Mouse (Mus musculus) kidney, postnatal 0 days (tissue): ENCODE data around the gene Plod2. TPM values are rescaled to one million over a fixed set of nuclear protein-coding genes. Genes with fewer than 3 reads are reported as not detected.

Experiments used
- ATAC-seq: fragments of 200-750 bp; cut with Nextera tagmentation; replicated peaks from 2 replicates; pipeline ENCODE4 v1.8.0; 2017; ENCODE audit warnings: low read depth, moderate number of reproducible peaks, moderate TSS enrichment, moderate library complexity; ENCODE audit not compliant: low FRiP score
- DNase-seq: peaks from one replicate; pipeline ENCODE4 v3.0.0-alpha.2; 2016; ENCODE audit warnings: low spot score
- H3K27ac ChIP-seq: fragments of 300-500 bp; sonication (generic); 2 replicates; pipeline ENCODE4 v1.5.1; 2014; ENCODE audit warnings: mild to moderate bottlenecking
- H3K27me3 ChIP-seq: fragments of 300-500 bp; sonication (generic); 2 replicates; pipeline ENCODE4 v1.6.1; 2014; ENCODE audit warnings: low read length, mixed read lengths; ENCODE audit not compliant: insufficient read depth
- H3K36me3 ChIP-seq: fragments of 300-500 bp; sonication (generic); 2 replicates; pipeline ENCODE4 v1.6.1; 2014; ENCODE audit warnings: low read length, mixed read lengths; ENCODE audit not compliant: insufficient read depth
- H3K4me1 ChIP-seq: fragments of 300-500 bp; sonication (generic); replicated peaks from 2 replicates; pipeline ENCODE4 v1.6.1; 2014; ENCODE audit warnings: antibody characterized with exemption, low read length, mixed read lengths; ENCODE audit not compliant: insufficient read depth
- H3K4me2 ChIP-seq: fragments of 300-500 bp; sonication (generic); 2 replicates; pipeline ENCODE4 v1.6.1; 2014; ENCODE audit warnings: mild to moderate bottlenecking, low read length, moderate library complexity, mixed read lengths
- H3K4me3 ChIP-seq: fragments of 300-500 bp; sonication (generic); replicated peaks from 2 replicates; pipeline ENCODE4 v1.5.1; 2014; ENCODE audit warnings: low read depth, low read length
- H3K9ac ChIP-seq: fragments of 300-500 bp; sonication (generic); 2 replicates; pipeline ENCODE4 v1.6.1; 2014; ENCODE audit warnings: low read depth, low read length
- H3K9me3 ChIP-seq: fragments of 300-500 bp; sonication (generic); replicated peaks from 2 replicates; pipeline ENCODE4 v1.6.1; 2016; ENCODE audit warnings: low read length, inconsistent platforms, mixed read lengths
- CTCF ChIP-seq: IDR thresholded peaks from 2 replicates; pipeline ENCODE4 v1.5.1; 2016; ENCODE audit warnings: antibody characterized with exemption, low read depth, mild to moderate bottlenecking, moderate library complexity
- WGBS: fragments of 180-500 bp; shearing (Covaris S2); extraction: QIAGEN DNeasy Blood & Tissue Kit; methylation state at CpG from one replicate; pipeline ENCODE4 v1.1.7; 2014; 5-methylcytosine and 5-hydroxymethylcytosine counted together
- polyA plus RNA-seq: library from polyadenylated mRNA; unstranded; fragments of >200 nt; fragmentation: Nextera tagmentation; extraction: Ambion mirVana; gene quantifications from 2 replicates; pipeline ENCODE4 v1.2.1, GENCODE M21; 2015

The Plod2 gene
- polyA plus RNA-seq, 1 experiment from 2014 or later = 37.1 TPM

GRCm38 (mm10) chr9:92549811-92550490 lies 7.9 kb downstream of the Plod2 start:
- no peaks in the 10 kb centered on the region for H3K9me3 ChIP-seq
- no peak for DNase-seq

GRCm38 (mm10) chr9:92550981-92551380 lies 9.0 kb downstream of the Plod2 start:
- DNase-seq (no peak), ATAC-seq (no peak)
- Histone ChIP-seq H3K27me3 (no peaks in the 10 kb centered on the region), H3K27ac (no peak overlapping the region), H3K4me3 (no peak overlapping the region), H3K4me1 (peaks cover 19% of the 10 kb centered on the region), H3K36me3 (0 out of 2 replicates have a peak, but pooled peaks cover 2% of the 10 kb centered on the region), H3K4me2 (no peak overlapping the region), H3K9me3 (no peaks in the 10 kb centered on the region), H3K9ac (no peak overlapping the region)
- 46% methylated on average over 2 of the region's 2 CpGs for WGBS
- TF ChIP-seq CTCF = no peak

More at GRCm38 (mm10) chr9:92549811-92550490, 7.9 kb downstream of the Plod2 start:
- no peak for ATAC-seq
- no peak overlapping the region for H3K4me2 ChIP-seq
- 0 out of 2 replicates have a peak, but pooled peaks cover 2% of the 10 kb centered on the region for H3K36me3 ChIP-seq
- H3K4me1 ChIP-seq = peaks cover 24% of the 10 kb centered on the region
- H3K9ac ChIP-seq = no peak overlapping the region
- H3K27me3 ChIP-seq = no peaks in the 10 kb centered on the region
- H3K4me3 ChIP-seq = no peak overlapping the region
- no peak for TF ChIP-seq CTCF
- WGBS = 76% methylated on average over 11 of the region's 11 CpGs
- H3K27ac ChIP-seq = no peak overlapping the region

- H3K4me3 ChIP-seq = no peak overlapping the region
- H3K9ac ChIP-seq = no peak overlapping the region
- H3K36me3 ChIP-seq = 0 out of 2 replicates have a peak, but pooled peaks cover 2% of the 10 kb centered on the region
- ATAC-seq = no peak
- 65% methylated on average over 4 of the region's 4 CpGs for WGBS
- H3K4me1 ChIP-seq = peaks cover 16% of the 10 kb centered on the region
- TF ChIP-seq CTCF = no peak
- H3K4me2 ChIP-seq = no peak overlapping the region
- no peak overlapping the region for H3K27ac ChIP-seq
- DNase-seq = no peak
- no peaks in the 10 kb centered on the region for H3K27me3 ChIP-seq
- H3K9me3 ChIP-seq = no peaks in the 10 kb centered on the region
These were observed 9.6 kb downstream of the Plod2 start for GRCm38 (mm10) chr9:92551666-92552065.

GRCm38 (mm10) chr9:92552691-92553090 lies 10.7 kb downstream of the Plod2 start:
- H3K4me3 ChIP-seq = no peak overlapping the region
- H3K9ac ChIP-seq = no peak overlapping the region
- H3K27me3 ChIP-seq = no peaks in the 10 kb centered on the region
- WGBS = 68% methylated on average over 3 of the region's 3 CpGs
- ATAC-seq (no peak), DNase-seq (no peak)
- H3K4me2 ChIP-seq = no peak overlapping the region
- no peaks in the 10 kb centered on the region for H3K9me3 ChIP-seq
- H3K4me1 ChIP-seq = peaks cover 14% of the 10 kb centered on the region
- no peak overlapping the region for H3K27ac ChIP-seq
- no peak for TF ChIP-seq CTCF
- H3K36me3 ChIP-seq = 0 out of 2 replicates have a peak, but pooled peaks cover under 1% of the 10 kb centered on the region

GRCm38 (mm10) chr9:92555006-92555958 lies 13.3 kb downstream of the Plod2 start:
- no peak for TF ChIP-seq CTCF
- WGBS = 61% methylated on average over 6 of the region's 6 CpGs
- DNase-seq = no peak
- H3K4me1 ChIP-seq = no peaks in the 10 kb centered on the region
- H3K4me2 ChIP-seq = no peak overlapping the region
- H3K9ac ChIP-seq = no peak overlapping the region
- no peaks in the 10 kb centered on the region for H3K36me3 ChIP-seq
- no peak overlapping the region for H3K4me3 ChIP-seq
- no peaks in the 10 kb centered on the region for H3K27me3 ChIP-seq
- no peaks in the 10 kb centered on the region for H3K9me3 ChIP-seq
- no peak overlapping the region for H3K27ac ChIP-seq
- no peak for ATAC-seq

GRCm38 (mm10) chr9:92559750-92560149 lies 17.7 kb downstream of the Plod2 start:
- no peak for DNase-seq
- H3K4me1 ChIP-seq = 0 out of 2 replicates have a peak, but pooled peaks cover 7% of the 10 kb centered on the region
- H3K27me3 ChIP-seq = no peaks in the 10 kb centered on the region
- 56% methylated on average over 8 of the region's 8 CpGs for WGBS
- H3K4me2 ChIP-seq = no peak overlapping the region
- H3K36me3 ChIP-seq = 0 out of 2 replicates have a peak, but pooled peaks cover 3% of the 10 kb centered on the region
- no peak for ATAC-seq
- no peak overlapping the region for H3K4me3 ChIP-seq
- no peak overlapping the region for H3K27ac ChIP-seq
- no peak overlapping the region for H3K9ac ChIP-seq
- H3K9me3 ChIP-seq = no peaks in the 10 kb centered on the region; the same call in 1 of the 2 replicates
- no peak for TF ChIP-seq CTCF
